Mouse (Mus musculus): ENCODE data around the gene Gm17604.

- no peak for TF ChIP-seq ZNF384 (IDR thresholded peaks at IDR 0.05; ENCODE audit: low read depth, low read length)
- no peak for TF ChIP-seq HCFC1 (IDR thresholded peaks at IDR 0.05; ENCODE audit: borderline replicate concordance, insufficient read depth, low read length)
- TF ChIP-seq ZC3H11A (IDR thresholded peaks at IDR 0.05; ENCODE audit: borderline replicate concordance, low read depth, low read length) = no peak
- TF ChIP-seq MAFK (IDR thresholded peaks at IDR 0.05; ENCODE audit: insufficient read depth, low read depth, low read length) = no peak
Measured at GRCm38 (mm10) chrX:165003141-165003540, 1.5 kb downstream of the Gm17604 start.

Measured in ES-E14 (cell line).